Mouse (Mus musculus) heart, postnatal 4 days (tissue): ENCODE data around the gene Baiap2l1. TPM values are rescaled to one million over a fixed set of nuclear protein-coding genes. Genes with fewer than 3 reads are reported as not detected.

Source experiments
- DNase-seq: peaks from one replicate; pipeline ENCODE4 v3.0.0; 2021
- total RNA-seq, 2 experiments: library from RNA; stranded (reverse); gene quantifications; 2 replicates each; pipeline ENCODE4 v1.2.3; 2021

The Baiap2l1 gene
- total RNA-seq, 2 experiments from 2014 or later: 13.6 to 15.5 TPM

DNA sequence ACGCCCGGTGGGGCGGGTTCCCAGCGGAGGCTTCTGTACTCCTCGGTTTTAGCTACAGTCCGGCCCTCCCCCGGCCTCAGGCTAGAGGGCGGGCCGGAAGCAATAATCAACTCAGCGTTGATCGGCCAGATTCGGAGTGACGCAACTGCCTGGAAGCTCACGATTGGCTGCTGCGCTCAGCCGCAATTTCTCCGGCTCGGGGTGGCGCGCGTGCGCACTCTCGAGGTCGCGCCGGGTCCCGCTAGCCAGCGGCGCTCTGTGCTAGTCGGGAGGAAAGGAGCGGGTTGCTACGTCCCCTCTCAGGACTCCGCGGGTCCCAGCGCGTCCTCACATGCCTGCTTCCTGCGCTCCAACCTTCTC is 134.4 kb downstream of the Baiap2l1 start, which contains the start of gene Tecpr1:
Gene Tecpr1 (minus strand): TSS at position 113 of the 360 bp plus-strand sequence.
- DNase-seq: peak; percentile 95

DNA sequence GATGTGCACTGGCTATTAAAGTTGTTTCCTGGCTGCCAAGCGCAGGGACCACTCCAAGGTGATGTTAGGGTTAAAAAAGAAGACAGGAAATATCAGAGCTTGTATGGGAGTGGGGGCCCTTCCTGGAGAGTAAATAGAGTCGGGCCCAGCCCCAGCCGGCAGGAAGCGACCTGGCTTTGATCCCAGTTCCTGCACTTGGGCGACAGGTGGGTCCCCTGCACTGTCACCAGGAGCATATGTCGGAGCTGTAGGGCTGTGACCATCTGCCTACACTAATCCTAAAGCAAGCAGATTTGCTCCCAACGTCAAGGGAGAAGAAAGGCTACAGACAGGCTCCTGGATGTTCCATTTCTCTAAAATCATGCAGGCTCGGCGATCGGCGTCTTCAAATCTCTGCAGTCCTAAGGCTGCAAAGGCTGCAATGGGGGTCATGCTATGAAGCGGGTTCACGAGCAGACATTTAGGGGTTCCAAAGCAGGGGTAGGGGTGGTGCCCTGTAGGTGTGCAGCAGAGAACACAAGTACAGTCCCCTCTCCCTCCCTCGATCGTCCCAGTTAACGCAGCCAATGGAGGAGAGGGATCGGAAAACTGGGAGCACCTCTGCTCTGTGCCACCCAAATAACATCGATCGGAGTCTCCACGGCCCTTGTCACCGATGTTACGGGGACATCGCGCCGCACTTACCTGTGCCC is 135.0 kb downstream of the Baiap2l1 start:
- DNase-seq: peak; percentile 65

GRCm38 (mm10) chr5:144221305-144221704 is 136.6 kb downstream of the Baiap2l1 start:
- DNase-seq: no peak

DNA sequence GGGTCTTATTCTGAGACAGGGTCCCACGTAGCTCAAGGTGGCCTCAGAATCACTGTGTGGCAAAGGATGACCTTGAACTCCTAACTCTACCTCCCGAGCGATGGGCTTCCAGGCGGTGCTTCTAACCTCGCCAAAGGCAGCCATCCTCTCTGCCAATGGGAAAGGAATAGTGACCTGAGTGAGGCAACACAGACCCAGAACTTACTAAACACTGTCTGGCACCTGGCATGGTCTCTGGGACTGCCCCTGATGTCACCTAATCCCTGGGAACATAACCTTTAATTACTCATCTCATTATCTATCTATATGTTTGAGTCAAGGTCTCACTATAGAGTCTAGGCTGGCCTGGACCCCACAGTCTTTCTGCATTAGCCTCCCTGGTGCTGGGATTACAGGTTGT is 138.0 kb downstream of the Baiap2l1 start:
- DNase-seq: no peak

DNA sequence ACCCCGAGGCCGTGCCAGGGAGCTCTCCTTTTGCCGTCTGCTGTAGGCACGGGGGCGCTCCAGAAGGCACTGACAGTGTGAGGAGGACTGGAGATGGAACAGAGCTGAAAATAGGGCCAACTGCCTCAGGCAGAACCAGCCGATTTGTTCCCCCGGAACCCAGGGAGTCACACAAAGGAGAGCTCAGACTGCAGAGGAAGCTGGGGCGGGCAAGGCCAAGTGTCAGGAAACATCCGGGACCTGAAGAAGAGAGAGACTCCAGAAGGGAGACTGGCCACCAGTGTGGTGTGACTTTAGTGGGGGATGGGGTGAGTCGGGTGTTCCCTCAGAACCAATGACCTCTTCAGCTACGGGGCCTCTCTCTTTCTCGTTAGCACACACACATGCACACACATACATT is 138.6 kb downstream of the Baiap2l1 start:
- peak; percentile 21 for DNase-seq

- DNase-seq: no peak
Observed at GRCm38 (mm10) chr5:144218061-144218460, 139.9 kb downstream of the Baiap2l1 start.

GRCm38 (mm10) chr5:144215992-144216391 is 141.9 kb downstream of the Baiap2l1 start:
- DNase-seq: no peak

Other genes with a start within 250 kb of the Baiap2l1 start
- under 1 TPM; 0.07 TPM for gene Bhlha15, start 167.8 kb downstream of the Baiap2l1 start, total RNA-seq
- gene Tecpr1, start 134.5 kb downstream of the Baiap2l1 start, total RNA-seq: 10 to 100 TPM; 24.1 to 26.0 TPM
- 100 to 1,000 TPM; 180 to 221 TPM for gene Bri3, start 113.7 kb downstream of the Baiap2l1 start, total RNA-seq
- under 1 TPM in 1 of 2 experiments, not detected in 1; 0.23 TPM for gene Nptx2, start 187.8 kb upstream of the Baiap2l1 start, total RNA-seq